Mouse (Mus musculus) erythroblast, embryonic 14.5 days (primary cell): ENCODE measurements around the gene Gm10226.
A peak's percentile ranks its signal among the peaks of the same experiment; 100 is the strongest.

Experiments used
- GATA1 ChIP-seq: IDR thresholded peaks from 2 replicates; pipeline ENCODE4 v1.6.1; 2012; ENCODE audit warnings: low read length, inconsistent platforms, mixed read lengths
- TAL1 ChIP-seq: IDR thresholded peaks from 3 replicates; pipeline ENCODE4 v1.6.1; 2012; ENCODE audit warnings: low read length, inconsistent platforms, mixed read lengths

- TF ChIP-seq GATA1 (peak; percentile 75), TAL1 (peak; percentile 72)
These were observed 12.8 kb upstream of the Gm10226 start for GRCm38 (mm10) chr17:21678826-21679225.
